Mouse (Mus musculus) Patski (cell line): ENCODE data around the gene Gsap. TPM values are rescaled to one million over a fixed set of nuclear protein-coding genes. Genes with fewer than 3 reads are reported as not detected.
"Not testable (repeated sequence)": the region's sequence is repeated elsewhere in the genome, so short reads cannot be mapped to it uniquely, and the experiment has no call there.

ENCODE experiments used
- ATAC-seq: fragments of 100-300 bp; one replicate; pipeline ENCODE4 v1.8.0; 2021
- CTCF ChIA-PET: fragments of 350-600 bp; sonication (Branson Sonifier 250); formaldehyde crosslinking; loops from one replicate; lab custom pipeline; 2022; ENCODE audit warnings: inconsistent platforms; lab: Charles Lee
- POLR2A ChIA-PET: fragments of 350-600 bp; sonication (Branson Sonifier 250); formaldehyde crosslinking; loops from one replicate; lab custom pipeline; 2022; ENCODE audit warnings: antibody characterized with exemption, inconsistent platforms; lab: Charles Lee
- DNase-seq: peaks from one replicate; pipeline ENCODE4 v3.0.0-alpha.2; 2011; ENCODE audit warnings: low read depth, low spot score
- H3K27me3 ChIP-seq: fragments of 371-371 bp; one replicate; pipeline ENCODE4 v1.5.1; 2021
- CTCF ChIP-seq: fragments of 100-300 bp; IDR thresholded peaks from one replicate; pipeline ENCODE4 v1.5.1; 2021
- in situ Hi-C: fragments of 300-500 bp; cut with MboI; formaldehyde crosslinking; loops from 3 replicates; pipeline ENCODE4 v1.11.1; 2018; ENCODE audit warnings: low pct_unique_long_range_greater_than_20kb, mixed read lengths
- polyA plus RNA-seq: library from polyadenylated mRNA; unstranded; gene quantifications from one replicate; pipeline ENCODE4 v1.2.3, GENCODE M21; 2021

The Gsap gene
- polyA plus RNA-seq, 1 experiment from 2014 or later = 5.7 TPM

- TF ChIP-seq CTCF = no peak
- DNase-seq (no peak), ATAC-seq (peak; percentile 88)
- ChIA-PET CTCF (no interaction called here), POLR2A (no interaction called here)
- in situ Hi-C loops = no loop called here
- no peaks in the 10 kb centered on the region for H3K27me3 ChIP-seq
Measured at GRCm38 (mm10) chr5:21175132-21176112, 10.6 kb upstream of the Gsap start.

DNA sequence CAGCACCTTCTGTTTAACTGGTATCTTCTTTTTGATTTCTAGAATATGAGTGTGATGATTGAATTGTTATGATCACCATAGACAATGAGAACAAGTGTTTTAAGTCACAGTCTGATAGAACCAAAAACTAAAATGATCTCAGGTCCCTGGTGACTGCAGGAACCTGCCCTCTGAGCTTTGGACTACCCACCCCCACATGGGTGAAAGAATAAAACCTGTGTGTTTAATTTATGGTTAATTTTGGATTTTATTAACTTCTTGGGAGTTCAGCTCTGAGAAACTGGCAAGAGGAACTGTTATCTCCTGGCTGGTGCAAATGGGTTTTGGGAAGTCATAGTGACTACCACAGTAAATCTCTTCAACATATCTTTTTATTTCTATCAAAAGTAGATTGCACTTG, 6.6 kb upstream of the Gsap start:
- no peak for TF ChIP-seq CTCF
- in situ Hi-C loops = no loop called here
- POLR2A ChIA-PET = no interaction called here
- DNase-seq (no peak), ATAC-seq (no peak)
- CTCF ChIA-PET = no interaction called here
- H3K27me3 ChIP-seq = no peaks in the 10 kb centered on the region

DNA sequence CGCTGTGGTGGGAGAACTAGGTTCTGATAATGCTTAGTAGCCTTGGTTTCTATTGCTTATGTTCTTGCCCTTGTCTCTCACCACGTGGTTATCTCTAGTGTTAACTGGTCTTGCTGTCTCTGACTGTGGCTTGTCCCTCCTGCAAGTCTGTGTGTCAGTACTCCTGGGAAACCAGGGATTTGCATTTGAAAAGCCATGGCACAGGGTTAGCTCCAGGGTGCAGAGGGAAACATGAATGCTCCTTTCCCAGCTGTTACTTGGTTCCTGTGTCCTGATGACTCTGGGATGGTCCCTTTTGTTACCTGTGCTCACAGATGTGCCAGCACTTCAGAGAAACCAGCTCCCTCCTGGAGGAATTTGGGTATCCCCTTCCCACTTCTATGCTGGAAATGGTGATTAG, 3.0 kb upstream of the Gsap start:
- CTCF ChIA-PET = interaction anchor here (1.1 to 1.2 kb wide), 2 partner anchors 9 to 13 kb away, joined by 3 read pairs; no protein-coding TSS in a partner anchor
- DNase-seq = not testable (repeated sequence)

GRCm38 (mm10) chr5:21186821-21187220, 766 bp downstream of the Gsap start:
- no peak for TF ChIP-seq CTCF
- DNase-seq (no peak), ATAC-seq (peak; percentile 8)
- ChIA-PET CTCF (interaction anchor here (1.0 to 1.4 kb wide), 2 partner anchors 20 to 46 kb away, joined by 3 to 4 read pairs; no protein-coding TSS in a partner anchor), POLR2A (no interaction called here)
- in situ Hi-C loops = no loop called here
- no peaks in the 10 kb centered on the region for H3K27me3 ChIP-seq

More for the DNA sequence above, 3.0 kb upstream of the Gsap start:
- POLR2A ChIA-PET, H3K27me3 ChIP-seq, in situ Hi-C loops, ATAC-seq: not testable (repeated sequence)

DNA sequence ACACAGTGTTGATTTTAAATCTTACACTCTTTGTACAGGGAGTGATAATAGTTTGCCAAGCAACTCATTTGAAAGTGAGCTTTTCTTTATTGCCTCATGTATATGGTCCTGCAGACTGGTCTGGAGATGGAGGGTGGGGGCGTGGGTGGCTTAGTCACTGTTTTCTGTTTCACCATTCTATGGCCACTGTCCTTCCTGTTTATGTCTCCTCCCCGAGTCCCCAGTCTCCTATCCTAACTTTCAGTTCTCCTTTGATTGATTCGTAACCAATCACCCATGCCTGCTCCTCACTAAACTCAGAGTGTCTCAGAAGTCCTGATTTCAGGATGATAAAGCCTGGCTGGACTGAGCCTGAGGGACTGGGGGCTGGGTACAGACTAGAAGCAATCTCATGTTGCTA, 2.4 kb downstream of the Gsap start:
- ATAC-seq (no peak), DNase-seq (no peak)
- in situ Hi-C loops = no loop called here
- CTCF ChIA-PET = no interaction called here
- TF ChIP-seq CTCF = no peak
- POLR2A ChIA-PET = no interaction called here
- H3K27me3 ChIP-seq = no peaks in the 10 kb centered on the region

GRCm38 (mm10) chr5:21189036-21189435, 3.0 kb downstream of the Gsap start:
- TF ChIP-seq CTCF = no peak
- DNase-seq = no peak
- H3K27me3 ChIP-seq = no peaks in the 10 kb centered on the region
- in situ Hi-C loops = no loop called here
- ChIA-PET POLR2A (no interaction called here), CTCF (interaction anchor here (1.3 kb wide), 1 partner anchor 14 kb away, joined by 3 read pairs; no protein-coding TSS in a partner anchor)
- no peak for ATAC-seq

DNA sequence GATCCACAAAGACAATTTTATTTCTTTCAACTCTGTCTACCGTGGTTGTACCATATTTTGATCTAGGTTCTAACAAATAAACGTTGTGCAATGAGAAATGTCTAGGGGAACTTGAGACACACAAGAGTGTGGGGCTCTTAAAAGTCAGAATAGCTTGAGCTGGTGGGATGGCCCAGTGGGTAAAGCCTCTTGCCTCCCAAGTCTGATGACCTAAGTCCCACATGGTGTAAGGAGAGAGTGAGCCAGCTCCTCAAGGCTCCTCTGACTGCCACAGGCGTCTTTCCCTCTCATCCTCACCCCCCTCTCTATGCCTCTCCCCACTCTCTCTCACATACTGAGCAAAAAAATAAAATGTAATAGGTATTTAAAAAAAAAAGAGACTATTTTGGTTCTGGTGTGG, 3.4 kb downstream of the Gsap start:
- no peaks in the 10 kb centered on the region for H3K27me3 ChIP-seq
- DNase-seq (no peak), ATAC-seq (no peak)
- ChIA-PET CTCF (interaction anchor here (1.3 kb wide), 1 partner anchor 14 kb away, joined by 3 read pairs; no protein-coding TSS in a partner anchor), POLR2A (no interaction called here)
- in situ Hi-C loops = no loop called here
- TF ChIP-seq CTCF = no peak

DNA sequence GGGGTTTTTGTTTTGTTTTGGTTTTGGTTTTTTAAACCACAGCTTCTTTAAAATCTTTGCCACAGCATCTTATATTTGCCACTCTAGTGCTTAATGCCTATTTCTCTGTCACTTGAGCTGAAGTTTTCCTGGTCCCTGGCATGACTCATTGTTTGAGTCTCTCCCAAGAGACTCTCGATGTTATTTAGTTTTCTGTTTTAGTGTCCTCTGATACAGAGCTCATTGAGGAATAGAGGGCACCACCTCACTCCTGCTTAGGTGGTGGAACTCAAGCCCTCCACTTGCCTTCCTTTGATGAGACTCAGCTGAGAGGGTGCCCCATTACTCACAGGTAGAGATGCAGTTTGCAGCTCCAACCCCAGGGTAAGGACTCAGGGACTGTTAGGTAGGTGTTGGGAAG, 17.4 kb downstream of the Gsap start:
- no peaks in the 10 kb centered on the region for H3K27me3 ChIP-seq
- DNase-seq (no peak), ATAC-seq (no peak)
- CTCF ChIA-PET = interaction anchor here (1.0 kb wide), 1 partner anchor 14 kb away, joined by 3 read pairs; no protein-coding TSS in a partner anchor
- TF ChIP-seq CTCF = no peak
- in situ Hi-C loops = no loop called here
- POLR2A ChIA-PET = no interaction called here

- ChIA-PET POLR2A (no interaction called here), CTCF (no interaction called here)
- no peak for TF ChIP-seq CTCF
- no peaks in the 10 kb centered on the region for H3K27me3 ChIP-seq
- ATAC-seq = no peak
- in situ Hi-C loops = no loop called here
- DNase-seq = no peak
Measured at GRCm38 (mm10) chr5:21204157-21204556, 18.1 kb downstream of the Gsap start.

- no peak for DNase-seq
- in situ Hi-C loops = no loop called here
Measured at GRCm38 (mm10) chr5:21206014-21206413, 20.0 kb downstream of the Gsap start.

GRCm38 (mm10) chr5:21211406-21211805, 25.4 kb downstream of the Gsap start:
- DNase-seq (no peak), ATAC-seq (no peak)
- ChIA-PET CTCF (interaction anchor here (1.2 kb wide), 1 partner anchor 9 kb away, joined by 3 read pairs; no protein-coding TSS in a partner anchor), POLR2A (no interaction called here)
- H3K27me3 ChIP-seq = no peaks in the 10 kb centered on the region
- TF ChIP-seq CTCF = no peak
- in situ Hi-C loops = no loop called here

More at GRCm38 (mm10) chr5:21206014-21206413, 20.0 kb downstream of the Gsap start:
- no peaks in the 10 kb centered on the region for H3K27me3 ChIP-seq
- ChIA-PET POLR2A (no interaction called here), CTCF (no interaction called here)
- ATAC-seq = no peak
- TF ChIP-seq CTCF = no peak
